Mouse (Mus musculus) megakaryocyte progenitor cell, adult 5-6 weeks (primary cell): Measurements from ENCODE around the gene Foxo3. TPM values are rescaled to one million over a fixed set of nuclear protein-coding genes. Genes with fewer than 3 reads are reported as not detected.

Source experiments
- ATAC-seq: replicated peaks from 2 replicates; pipeline ENCODE4 v1.8.0; 2016; ENCODE audit warnings: mild to moderate bottlenecking, moderate TSS enrichment, inconsistent platforms; ENCODE audit not compliant: poor library complexity
- total RNA-seq, 2 experiments: library from RNA; stranded (forward) in 1 of 2; stranded (reverse) in 1 of 2; fragments of 157-497, 149-512 nt in 1 of 2; fragments of 200-1000 nt in 1 of 2; gene quantifications; 2 replicates each; pipeline versions ENCODE4 v1.2.3 to v1.2.4; 2015 to 2017

The Foxo3 gene
- total RNA-seq, 2 experiments from 2014 or later = 20.1 to 23.7 TPM

- ATAC-seq = no peak
These were observed 141.5 kb downstream of the Foxo3 start for GRCm38 (mm10) chr10:42134759-42135702.

Other genes with a start within 250 kb of the Foxo3 start
- gene Afg1l, start 201.8 kb upstream of the Foxo3 start, total RNA-seq (2015) = 2.1 and 3.1 TPM in 2 replicates
- gene Afg1l, start 201.8 kb upstream of the Foxo3 start, total RNA-seq (2017) = 3.0 and 5.7 TPM in 2 replicates
- gene Snx3, start 225.3 kb upstream of the Foxo3 start, total RNA-seq (2015) = 274 and 286 TPM in 2 replicates
- 104 and 114 TPM in 2 replicates for gene Snx3, start 225.3 kb upstream of the Foxo3 start, total RNA-seq (2017)